Mouse (Mus musculus): ENCODE measurements around the gene Chst13. TPM values are rescaled to one million over a fixed set of nuclear protein-coding genes. Genes with fewer than 3 reads are reported as not detected.
A peak's percentile ranks its signal among the peaks of the same experiment; 100 is the strongest.

Chst13 gene
- polyA plus RNA-seq, 1 experiment from 2014 or later: not detected

DNA sequence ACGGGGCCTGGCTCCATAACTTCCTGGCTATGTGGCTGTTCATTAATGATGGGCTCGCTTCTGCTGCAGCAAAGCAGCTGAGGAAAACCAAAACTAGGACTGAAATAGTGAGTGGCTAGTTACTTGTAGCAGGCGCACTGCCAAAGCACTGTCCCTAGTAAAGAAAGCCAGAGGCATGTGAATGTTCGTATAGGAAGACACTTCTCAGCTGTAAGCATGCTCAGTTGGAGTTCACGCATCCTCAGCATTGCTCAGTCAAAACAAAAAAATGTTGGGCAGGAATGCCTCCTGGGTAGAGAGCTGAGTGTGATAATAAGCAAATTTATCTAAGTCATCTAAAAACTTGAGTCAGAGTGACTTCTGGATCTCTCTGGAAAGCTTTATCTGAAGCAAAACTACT lies 33.2 kb upstream of the Chst13 start:
- DNase-seq (ENCODE audit: low spot score): no peak
- H3K4me3 ChIP-seq (replicated peaks; ENCODE audit: low read length): no peak overlapping the region
- no peak for ATAC-seq (ENCODE audit: low FRiP score)
- no peaks in the 10 kb centered on the region; the same call in 1 of the 2 replicates for H3K4me1 ChIP-seq (replicated peaks; ENCODE audit: control insufficient read depth, insufficient read depth, low read length)
- H3K36me3 ChIP-seq (replicated peaks; ENCODE audit: control insufficient read depth, insufficient read depth): no peaks in the 10 kb centered on the region
- H3K9ac ChIP-seq: no peak overlapping the region
- H3K27ac ChIP-seq: no peak overlapping the region
- H3K4me2 ChIP-seq (replicated peaks): no peak overlapping the region
- H3K27me3 ChIP-seq (ENCODE audit: control insufficient read depth, insufficient read depth, low read length): no peaks in the 10 kb centered on the region
- 69% methylated on average over 5 of the region's 5 CpGs for WGBS
- H3K9me3 ChIP-seq (ENCODE audit: control insufficient read depth, low read length): no peaks in the 10 kb centered on the region

DNA sequence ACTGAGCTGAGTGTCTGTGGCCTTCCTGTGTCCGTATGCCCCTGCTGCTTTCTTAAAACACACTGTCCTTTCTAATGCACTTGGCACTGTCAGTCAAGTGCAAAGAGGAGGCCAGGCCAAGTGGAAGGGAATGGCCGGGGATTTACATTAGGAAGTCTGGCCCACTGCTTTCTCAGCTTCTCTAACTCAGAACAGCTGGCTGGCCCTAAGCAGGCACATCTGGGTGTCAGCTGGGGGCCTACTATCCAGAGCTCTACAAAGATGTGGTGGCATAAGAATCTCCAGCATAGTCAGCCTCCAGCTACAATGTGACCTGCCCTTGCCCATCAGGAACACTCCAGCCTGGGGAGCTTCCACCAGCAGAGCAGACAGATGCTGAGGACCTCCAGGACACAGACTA lies 25.0 kb upstream of the Chst13 start:
- DNase-seq (ENCODE audit: low spot score) (no peak), ATAC-seq (ENCODE audit: low FRiP score) (no peak)
- 65% methylated on average over 2 of the region's 2 CpGs for WGBS
- Histone ChIP-seq H3K27ac (no peak overlapping the region), H3K9me3 (ENCODE audit: control insufficient read depth, low read length) (no peaks in the 10 kb centered on the region), H3K4me3 (replicated peaks; ENCODE audit: low read length) (no peak overlapping the region), H3K9ac (no peak overlapping the region), H3K4me1 (replicated peaks; ENCODE audit: control insufficient read depth, insufficient read depth, low read length) (no peaks in the 10 kb centered on the region), H3K4me2 (replicated peaks) (no peak overlapping the region), H3K27me3 (ENCODE audit: control insufficient read depth, insufficient read depth, low read length) (no peaks in the 10 kb centered on the region), H3K36me3 (replicated peaks; ENCODE audit: control insufficient read depth, insufficient read depth) (no peaks in the 10 kb centered on the region)

DNA sequence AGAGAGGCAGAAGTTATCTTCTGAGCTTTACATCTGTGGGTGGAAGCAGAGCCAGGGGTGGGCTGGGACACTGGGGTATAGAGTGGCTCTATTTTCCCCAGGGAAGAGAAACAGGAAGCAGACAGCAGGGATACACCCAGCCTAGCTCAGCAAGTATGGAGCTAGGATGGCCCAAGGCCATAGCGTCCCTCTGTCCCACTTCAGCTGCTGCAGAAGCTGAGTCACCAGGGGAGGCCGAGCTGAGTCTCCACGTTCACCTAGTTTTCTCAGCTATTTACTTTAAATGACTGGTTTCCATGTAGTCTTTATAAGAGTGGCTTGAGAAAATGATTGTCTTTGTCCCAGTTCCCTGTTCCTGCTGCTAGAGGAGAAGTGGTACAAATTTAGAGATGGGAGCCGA lies 23.5 kb upstream of the Chst13 start:
- 77% methylated on average over 4 of the region's 4 CpGs for WGBS

DNA sequence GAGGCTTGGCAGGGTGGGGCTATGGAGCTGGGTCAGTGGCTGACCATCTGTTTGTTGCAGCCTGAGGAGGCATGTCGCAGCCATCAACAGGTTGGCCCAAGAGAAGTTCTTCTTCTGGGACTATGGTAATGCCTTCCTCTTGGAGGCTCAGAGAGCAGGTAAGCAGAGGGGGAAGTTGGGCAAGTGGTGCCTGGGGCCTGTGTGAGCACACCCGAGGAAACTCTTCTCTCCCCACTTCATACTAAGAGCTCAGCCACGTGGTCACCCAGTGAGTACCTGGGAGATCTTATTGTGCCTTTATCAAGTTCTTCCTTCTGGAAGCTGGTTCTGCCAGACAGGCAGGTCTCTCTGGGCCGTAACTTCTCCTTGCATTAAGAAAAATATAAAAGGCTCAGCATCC lies 22.2 kb upstream of the Chst13 start:
- Histone ChIP-seq H3K4me1 (replicated peaks; ENCODE audit: control insufficient read depth, insufficient read depth, low read length) (no peaks in the 10 kb centered on the region), H3K36me3 (replicated peaks; ENCODE audit: control insufficient read depth, insufficient read depth) (no peaks in the 10 kb centered on the region), H3K4me2 (replicated peaks) (no peak overlapping the region), H3K4me3 (replicated peaks; ENCODE audit: low read length) (no peak overlapping the region), H3K27ac (no peak overlapping the region), H3K9ac (no peak overlapping the region), H3K27me3 (ENCODE audit: control insufficient read depth, insufficient read depth, low read length) (no peaks in the 10 kb centered on the region), H3K9me3 (ENCODE audit: control insufficient read depth, low read length) (no peaks in the 10 kb centered on the region)
- WGBS: 83% methylated on average over 4 of the region's 4 CpGs
- DNase-seq (ENCODE audit: low spot score) (no peak), ATAC-seq (ENCODE audit: low FRiP score) (no peak)

More for the DNA sequence above, 23.5 kb upstream of the Chst13 start:
- no peaks in the 10 kb centered on the region for H3K9me3 ChIP-seq (ENCODE audit: control insufficient read depth, low read length)
- no peak overlapping the region for H3K27ac ChIP-seq
- ATAC-seq (ENCODE audit: low FRiP score): no peak
- H3K36me3 ChIP-seq (replicated peaks; ENCODE audit: control insufficient read depth, insufficient read depth): no peaks in the 10 kb centered on the region
- no peak overlapping the region for H3K4me2 ChIP-seq (replicated peaks)
- H3K9ac ChIP-seq: no peak overlapping the region
- H3K4me1 ChIP-seq (replicated peaks; ENCODE audit: control insufficient read depth, insufficient read depth, low read length): no peaks in the 10 kb centered on the region
- no peak for DNase-seq (ENCODE audit: low spot score)
- H3K27me3 ChIP-seq (ENCODE audit: control insufficient read depth, insufficient read depth, low read length): no peaks in the 10 kb centered on the region
- no peak overlapping the region for H3K4me3 ChIP-seq (replicated peaks; ENCODE audit: low read length)

DNA sequence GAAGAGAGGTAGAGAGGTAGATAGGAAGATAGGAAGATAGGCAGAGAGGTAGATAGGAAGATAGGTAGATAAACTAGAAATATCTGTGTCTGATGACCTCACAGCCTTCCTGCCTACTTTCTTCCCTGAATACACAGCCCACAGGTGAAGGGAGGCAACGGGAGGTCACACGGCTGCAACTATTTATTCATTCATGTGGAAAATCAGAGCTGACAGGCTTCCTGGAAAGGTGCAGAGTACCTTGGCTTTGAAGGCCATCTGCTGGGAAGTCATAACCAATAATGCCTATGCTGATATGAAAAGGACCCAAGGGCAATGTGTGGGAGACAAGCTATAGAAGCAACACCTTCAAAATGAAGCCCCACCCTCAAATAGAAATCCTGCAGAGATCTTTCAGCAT lies 17.4 kb upstream of the Chst13 start:
- Histone ChIP-seq H3K4me2 (replicated peaks) (no peak overlapping the region), H3K4me3 (replicated peaks; ENCODE audit: low read length) (no peak overlapping the region), H3K36me3 (replicated peaks; ENCODE audit: control insufficient read depth, insufficient read depth) (no peaks in the 10 kb centered on the region), H3K27ac (no peak overlapping the region), H3K9me3 (ENCODE audit: control insufficient read depth, low read length) (no peaks in the 10 kb centered on the region), H3K9ac (no peak overlapping the region), H3K4me1 (replicated peaks; ENCODE audit: control insufficient read depth, insufficient read depth, low read length) (no peaks in the 10 kb centered on the region), H3K27me3 (ENCODE audit: control insufficient read depth, insufficient read depth, low read length) (no peaks in the 10 kb centered on the region)
- ATAC-seq (ENCODE audit: low FRiP score) (no peak), DNase-seq (ENCODE audit: low spot score) (no peak)
- 81% methylated on average over 2 of the region's 2 CpGs for WGBS

DNA sequence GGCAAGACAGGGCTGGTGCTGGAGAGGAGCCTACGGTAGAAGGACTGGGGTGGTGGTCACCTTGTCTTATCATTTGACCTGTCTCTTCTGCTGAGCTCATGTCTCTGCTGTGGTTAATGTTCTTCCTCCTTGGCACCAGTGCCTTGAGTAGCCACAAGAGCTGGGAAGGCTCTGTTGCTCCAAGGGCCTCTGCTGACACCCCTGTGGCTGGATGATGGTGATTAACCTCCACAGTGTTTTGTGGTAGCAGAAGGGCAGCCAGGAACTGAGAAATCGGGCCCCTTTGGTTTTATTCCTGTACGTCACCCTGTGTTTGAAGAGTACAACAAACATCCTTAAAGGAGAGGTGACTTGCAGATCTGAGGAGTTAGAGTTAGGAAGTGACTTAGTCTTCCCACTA lies 9.3 kb upstream of the Chst13 start:
- Histone ChIP-seq H3K4me3 (replicated peaks; ENCODE audit: low read length) (no peak overlapping the region), H3K36me3 (replicated peaks; ENCODE audit: control insufficient read depth, insufficient read depth) (no peaks in the 10 kb centered on the region), H3K9ac (no peak overlapping the region), H3K4me1 (replicated peaks; ENCODE audit: control insufficient read depth, insufficient read depth, low read length) (no peaks in the 10 kb centered on the region), H3K27ac (no peak overlapping the region), H3K27me3 (ENCODE audit: control insufficient read depth, insufficient read depth, low read length) (no peaks in the 10 kb centered on the region), H3K9me3 (ENCODE audit: control insufficient read depth, low read length) (no peaks in the 10 kb centered on the region), H3K4me2 (replicated peaks) (no peak overlapping the region)
- WGBS: 90% methylated on average over 3 of the region's 3 CpGs
- ATAC-seq (ENCODE audit: low FRiP score) (no peak), DNase-seq (ENCODE audit: low spot score) (no peak)

DNA sequence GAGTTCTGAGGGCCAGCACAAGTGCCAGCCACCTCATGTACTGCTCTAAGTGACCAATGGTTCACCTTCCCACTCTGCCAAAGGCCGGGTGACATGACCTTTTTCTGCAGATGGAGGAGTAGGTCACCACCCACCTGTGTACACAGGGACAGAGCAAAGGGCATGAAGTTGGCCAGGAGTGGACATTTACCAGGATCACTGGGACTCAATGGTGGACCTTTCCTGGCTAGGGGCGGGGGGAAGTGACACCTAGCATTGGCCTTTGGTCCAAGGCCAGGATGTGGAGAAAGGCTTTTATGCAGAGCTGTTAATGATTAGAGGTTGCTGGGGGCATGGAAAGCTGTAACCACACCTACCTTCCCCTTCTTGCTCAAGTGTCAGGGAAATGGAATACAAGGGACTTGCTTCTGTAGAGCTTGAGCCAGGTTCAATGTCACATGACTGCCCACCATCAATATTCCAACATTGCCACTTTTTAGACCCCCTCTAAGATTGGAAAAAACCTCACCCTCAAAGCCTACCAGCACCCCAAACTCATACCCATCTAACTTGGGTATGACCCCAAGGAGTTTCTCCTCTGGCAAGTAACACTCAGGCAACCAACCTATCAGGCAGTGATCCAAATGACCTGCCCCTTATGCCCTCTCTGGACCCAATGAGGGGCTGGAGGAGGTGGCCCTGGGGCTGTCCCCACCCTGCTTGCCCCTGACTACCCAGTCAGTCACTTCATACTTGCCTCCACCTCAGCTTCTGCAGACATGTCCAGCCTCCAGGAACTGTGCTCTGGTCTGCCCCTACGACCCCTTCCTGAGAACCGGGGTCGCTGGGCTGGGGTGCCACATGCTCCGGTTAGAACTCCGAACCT lies 7.8 kb upstream of the Chst13 start, which contains the start of gene Uroc1:
Gene Uroc1 (plus strand): TSS at position 724 of the 865 bp plus-strand sequence.
- Histone ChIP-seq H3K27ac (no peak within 1 kb of the TSS), H3K9me3 (ENCODE audit: control insufficient read depth, low read length) (no peaks in the 10 kb centered on the region), H3K36me3 (replicated peaks; ENCODE audit: control insufficient read depth, insufficient read depth) (no peaks in the 10 kb centered on the region), H3K4me2 (replicated peaks) (no peak within 1 kb of the TSS), H3K9ac (no peak within 1 kb of the TSS), H3K27me3 (ENCODE audit: control insufficient read depth, insufficient read depth, low read length) (no peaks in the 10 kb centered on the region), H3K4me3 (replicated peaks; ENCODE audit: low read length) (no peak within 1 kb of the TSS), H3K4me1 (replicated peaks; ENCODE audit: control insufficient read depth, insufficient read depth, low read length) (no peaks in the 10 kb centered on the region)
- ATAC-seq (ENCODE audit: low FRiP score) (no peak), DNase-seq (ENCODE audit: low spot score) (no peak)
- WGBS: 88% methylated on average over 7 of the region's 7 CpGs

DNA sequence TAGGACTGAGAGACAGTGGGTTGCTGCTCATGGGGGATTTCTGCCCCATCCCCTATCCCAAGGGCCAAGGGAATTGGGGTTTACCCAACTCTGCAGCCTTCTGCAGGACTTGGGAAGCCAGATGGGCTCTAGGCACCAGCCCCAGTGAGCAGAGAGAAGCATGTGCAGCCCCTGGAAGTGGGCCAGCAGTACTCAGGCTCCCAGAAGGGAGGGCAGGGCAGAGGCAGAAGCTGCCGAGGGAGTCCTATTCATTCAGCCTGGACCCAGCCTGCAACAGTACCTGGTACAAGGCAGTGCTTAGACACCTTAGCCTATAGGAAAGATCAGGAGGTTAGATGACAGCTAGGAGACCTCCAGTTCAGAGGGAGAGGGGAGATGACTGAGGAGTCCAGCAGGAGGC lies 5.0 kb upstream of the Chst13 start:
- Histone ChIP-seq H3K9me3 (ENCODE audit: control insufficient read depth, low read length) (no peaks in the 10 kb centered on the region), H3K27me3 (ENCODE audit: control insufficient read depth, insufficient read depth, low read length) (0 out of 2 replicates have a peak, but pooled peaks cover 11% of the 10 kb centered on the region), H3K4me3 (replicated peaks; ENCODE audit: low read length) (no peak overlapping the region), H3K36me3 (replicated peaks; ENCODE audit: control insufficient read depth, insufficient read depth) (no peaks in the 10 kb centered on the region), H3K4me1 (replicated peaks; ENCODE audit: control insufficient read depth, insufficient read depth, low read length) (0 out of 2 replicates have a peak, but pooled peaks cover 1% of the 10 kb centered on the region), H3K27ac (no peak overlapping the region), H3K9ac (no peak overlapping the region), H3K4me2 (replicated peaks) (no peak overlapping the region)
- peak; percentile 54; the same call in 1 of the 2 replicates for ATAC-seq (ENCODE audit: low FRiP score)
- peak; percentile 38 for DNase-seq (ENCODE audit: low spot score)
- 32% methylated on average over 1 of the region's 1 CpGs for WGBS

DNA sequence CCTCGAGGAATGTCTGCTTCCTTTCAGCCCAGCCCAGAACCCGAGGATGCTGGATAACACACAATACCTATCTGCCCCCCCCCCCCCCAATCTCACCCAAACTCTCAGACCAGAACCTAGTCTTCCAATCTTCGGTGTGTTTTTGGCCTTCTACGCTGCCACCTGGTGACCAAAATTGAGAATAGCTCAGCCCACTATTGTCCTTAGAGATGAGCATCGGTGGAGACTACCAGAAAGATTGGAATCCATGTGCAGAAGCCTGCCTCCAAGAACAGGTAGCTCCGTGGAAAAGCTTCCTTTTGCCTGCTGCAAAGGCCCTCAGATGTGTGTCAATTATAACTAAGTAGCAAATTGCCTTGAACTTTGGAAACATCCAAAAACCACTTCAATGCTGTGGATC lies 2.7 kb upstream of the Chst13 start:
- DNase-seq (ENCODE audit: low spot score): peak; percentile 60
- H3K4me2 ChIP-seq (replicated peaks): no peak overlapping the region
- no peak overlapping the region for H3K27ac ChIP-seq
- no peak for ATAC-seq (ENCODE audit: low FRiP score)
- H3K36me3 ChIP-seq (replicated peaks; ENCODE audit: control insufficient read depth, insufficient read depth): no peaks in the 10 kb centered on the region
- H3K4me3 ChIP-seq (replicated peaks; ENCODE audit: low read length): no peak overlapping the region
- H3K9me3 ChIP-seq (ENCODE audit: control insufficient read depth, low read length): no peaks in the 10 kb centered on the region
- H3K27me3 ChIP-seq (ENCODE audit: control insufficient read depth, insufficient read depth, low read length): 0 out of 2 replicates have a peak, but pooled peaks cover 11% of the 10 kb centered on the region
- 0 out of 2 replicates have a peak, but pooled peaks cover 5% of the 10 kb centered on the region for H3K4me1 ChIP-seq (replicated peaks; ENCODE audit: control insufficient read depth, insufficient read depth, low read length)
- 26% methylated on average over 6 of the region's 6 CpGs for WGBS
- no peak overlapping the region for H3K9ac ChIP-seq

All from hindbrain, embryonic 14.5 days (tissue).